Mouse (Mus musculus) olfactory bulb, adult 2 months (tissue): ENCODE measurements at regions not wholly inside any gene's neighbourhood (a gene's known extent, or its start where the extent isn't known, plus 50 kb on each side); places are given as distances from the start of the nearest gene placed in this dataset.

ENCODE experiments used
- CTCF ChIP-seq: fragments of 200-500 bp; IDR thresholded peaks from 2 replicates; pipeline ENCODE4 v1.5.1; 2012; ENCODE audit warnings: low read depth, mild to moderate bottlenecking, low read length, moderate library complexity; ENCODE audit not compliant: insufficient read depth
- POLR2A ChIP-seq: fragments of 200-500 bp; IDR thresholded peaks from 2 replicates; pipeline ENCODE4 v1.6.1; 2012; ENCODE audit warnings: mild to moderate bottlenecking, low read depth, low read length, moderate library complexity; ENCODE audit not compliant: insufficient read depth

GRCm38 (mm10) chr17:45250450-45250849 lies 183.1 kb downstream of the Cdc5l start:
- no peak for TF ChIP-seq CTCF
- no peak for TF ChIP-seq POLR2A
